Mouse (Mus musculus) midbrain, postnatal 0 days (tissue): Measurements from ENCODE around the gene Bckdhb. TPM values are rescaled to one million over a fixed set of nuclear protein-coding genes. Genes with fewer than 3 reads are reported as not detected.

Source experiments
- ATAC-seq: fragments of 200-750 bp; cut with Nextera tagmentation; 2 replicates; pipeline ENCODE4 v1.8.0; 2017; ENCODE audit warnings: moderate number of reproducible peaks, mild to moderate bottlenecking, moderate TSS enrichment, moderate library complexity; ENCODE audit not compliant: low FRiP score
- DNase-seq: peaks from one replicate; pipeline ENCODE4 v3.0.0-alpha.2; 2015; ENCODE audit warnings: low spot score
- H3K27ac ChIP-seq: fragments of 300-500 bp; sonication (generic); 2 replicates; pipeline ENCODE4 v1.5.1; 2014; ENCODE audit warnings: low read depth, mild to moderate bottlenecking, low read length, mixed read lengths
- H3K27me3 ChIP-seq: fragments of 300-500 bp; sonication (generic); 2 replicates; pipeline ENCODE4 v1.6.1; 2014; ENCODE audit warnings: low read length, control low read depth, mixed read lengths; ENCODE audit not compliant: insufficient read depth
- H3K36me3 ChIP-seq: fragments of 300-500 bp; sonication (generic); 2 replicates; pipeline ENCODE4 v1.6.1; 2014; ENCODE audit warnings: low read length, control low read depth, mixed read lengths; ENCODE audit not compliant: insufficient read depth
- H3K4me1 ChIP-seq: fragments of 300-500 bp; sonication (generic); 2 replicates; pipeline ENCODE4 v1.6.1; 2014; ENCODE audit warnings: mild to moderate bottlenecking, control low read depth, antibody characterized with exemption, low read length, mixed read lengths; ENCODE audit not compliant: insufficient read depth
- H3K4me2 ChIP-seq: fragments of 300-500 bp; sonication (generic); 2 replicates; pipeline ENCODE4 v1.6.1; 2014; ENCODE audit warnings: low read depth, mild to moderate bottlenecking, low read length, mixed read lengths; ENCODE audit not compliant: poor library complexity, severe bottlenecking
- H3K4me3 ChIP-seq: fragments of 300-500 bp; sonication (generic); 2 replicates; pipeline ENCODE4 v1.5.1; 2014; ENCODE audit warnings: low read depth, mild to moderate bottlenecking, low read length, moderate library complexity
- H3K9ac ChIP-seq: fragments of 300-500 bp; sonication (generic); replicated peaks from 2 replicates; pipeline ENCODE4 v1.6.1; 2014; ENCODE audit warnings: mild to moderate bottlenecking, low read length, moderate library complexity, mixed read lengths; ENCODE audit not compliant: poor library complexity, severe bottlenecking
- H3K9me3 ChIP-seq: fragments of 300-500 bp; sonication (generic); 2 replicates; pipeline ENCODE4 v1.6.1; 2016; ENCODE audit warnings: low read length, control low read depth
- CTCF ChIP-seq: IDR thresholded peaks from 2 replicates; pipeline ENCODE4 v1.5.1; 2016; ENCODE audit warnings: antibody characterized with exemption, mild to moderate bottlenecking
- WGBS: fragments of 180-500 bp; shearing (Covaris S2); extraction: QIAGEN DNeasy Blood & Tissue Kit; methylation state at CpG from one replicate; pipeline ENCODE4 v1.1.7; 2014; 5-methylcytosine and 5-hydroxymethylcytosine counted together
- polyA plus RNA-seq: library from polyadenylated mRNA; unstranded; fragments of >200 nt; fragmentation: Nextera tagmentation; extraction: Ambion mirVana; gene quantifications from 2 replicates; pipeline ENCODE4 v1.2.1, GENCODE M21; 2015
- total RNA-seq: library from RNA; depleted of rRNA; stranded (reverse); fragments of >200 nt; gene quantifications from 2 replicates; pipeline ENCODE4 v1.2.3, GENCODE M21; 2014

Bckdhb gene
- total and polyA plus RNA-seq, 2 experiments from 2014 or later, result 23.5 to 29.9 TPM

GRCm38 (mm10) chr9:84019627-84020026 is 94.7 kb downstream of the Bckdhb start:
- no peaks in the 10 kb centered on the region for H3K27me3 ChIP-seq
- H3K27ac ChIP-seq, result no peak overlapping the region
- ATAC-seq (no peak), DNase-seq (peak; percentile 71)
- 53% methylated on average over 2 of the region's 2 CpGs for WGBS
- TF ChIP-seq CTCF, result peak; percentile 79
- H3K4me1 ChIP-seq, result no peaks in the 10 kb centered on the region
- no peak overlapping the region for H3K4me3 ChIP-seq
- H3K4me2 ChIP-seq, result no peak overlapping the region
- H3K9ac ChIP-seq, result no peak overlapping the region
- H3K9me3 ChIP-seq, result no peaks in the 10 kb centered on the region
- no peaks in the 10 kb centered on the region for H3K36me3 ChIP-seq

DNA sequence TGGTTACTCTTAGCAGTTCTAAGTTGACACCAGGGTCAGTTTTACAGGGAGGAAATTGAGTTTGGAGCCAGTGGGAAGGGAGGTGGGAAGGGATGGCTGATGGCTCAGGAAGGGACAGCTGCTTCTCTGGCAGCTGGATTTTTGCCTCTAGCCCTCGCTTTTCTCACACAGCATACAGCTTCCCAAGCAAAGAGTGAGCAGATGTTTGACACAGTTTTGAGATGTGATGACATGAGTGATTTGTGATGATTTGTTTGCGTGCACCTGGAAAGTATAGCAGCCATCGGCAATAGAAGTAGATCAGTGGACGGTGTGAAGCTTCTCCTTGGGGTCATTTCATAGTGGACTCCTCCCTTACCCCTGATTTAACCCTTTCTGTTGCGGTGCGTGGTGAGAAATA is 96.2 kb downstream of the Bckdhb start:
- DNase-seq (no peak), ATAC-seq (no peak)
- Histone ChIP-seq H3K9ac (no peak overlapping the region), H3K27me3 (no peaks in the 10 kb centered on the region), H3K4me1 (no peaks in the 10 kb centered on the region), H3K4me2 (no peak overlapping the region), H3K4me3 (no peak overlapping the region), H3K36me3 (no peaks in the 10 kb centered on the region), H3K27ac (no peak overlapping the region), H3K9me3 (no peaks in the 10 kb centered on the region)
- 88% methylated on average over 6 of the region's 6 CpGs for WGBS
- no peak for TF ChIP-seq CTCF

DNA sequence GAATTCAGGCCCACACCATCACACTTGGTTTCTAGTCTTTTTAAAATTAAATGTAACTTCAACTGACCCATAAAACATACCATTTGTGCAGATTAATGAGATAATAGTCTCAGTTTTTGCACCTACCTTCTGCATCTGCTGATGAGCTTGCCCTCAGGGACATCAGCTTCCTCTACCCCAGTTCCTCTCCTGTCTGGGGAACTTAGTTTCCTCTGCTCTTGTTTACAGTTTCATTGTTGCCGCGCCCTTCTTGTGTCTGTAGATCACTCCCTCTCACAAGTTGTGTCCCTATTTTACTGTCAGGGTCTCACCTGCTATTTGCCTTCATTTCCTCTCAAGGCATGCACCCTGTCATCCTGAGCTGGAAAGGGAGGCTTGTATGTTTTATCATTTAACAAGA is 103.2 kb downstream of the Bckdhb start:
- no peak overlapping the region for H3K9ac ChIP-seq
- peaks cover 3% of the 10 kb centered on the region; the same call in 1 of the 2 replicates for H3K4me1 ChIP-seq
- no peaks in the 10 kb centered on the region for H3K36me3 ChIP-seq
- TF ChIP-seq CTCF, result no peak
- 88% methylated on average over 2 of the region's 2 CpGs for WGBS
- H3K9me3 ChIP-seq, result no peaks in the 10 kb centered on the region
- DNase-seq (no peak), ATAC-seq (no peak)
- H3K4me2 ChIP-seq, result no peak overlapping the region
- H3K4me3 ChIP-seq, result no peak overlapping the region
- no peaks in the 10 kb centered on the region for H3K27me3 ChIP-seq
- no peak overlapping the region for H3K27ac ChIP-seq

GRCm38 (mm10) chr9:84030691-84031290 is 105.8 kb downstream of the Bckdhb start:
- no peak overlapping the region for H3K27ac ChIP-seq
- no peak for ATAC-seq
- no peak overlapping the region for H3K9ac ChIP-seq
- 67% methylated on average over 6 of the region's 6 CpGs for WGBS
- no peaks in the 10 kb centered on the region for H3K9me3 ChIP-seq
- H3K36me3 ChIP-seq, result no peaks in the 10 kb centered on the region
- no peak for TF ChIP-seq CTCF
- H3K4me2 ChIP-seq, result no peak overlapping the region
- peaks cover 3% of the 10 kb centered on the region; the same call in 1 of the 2 replicates for H3K4me1 ChIP-seq
- no peaks in the 10 kb centered on the region for H3K27me3 ChIP-seq
- H3K4me3 ChIP-seq, result no peak overlapping the region
- DNase-seq, result no peak

- no peaks in the 10 kb centered on the region for H3K9me3 ChIP-seq
- no peaks in the 10 kb centered on the region for H3K27me3 ChIP-seq
- ATAC-seq (no peak), DNase-seq (no peak)
- TF ChIP-seq CTCF, result no peak
- H3K4me1 ChIP-seq, result peaks cover 3% of the 10 kb centered on the region; the same call in 1 of the 2 replicates
- H3K4me2 ChIP-seq, result no peak overlapping the region
- no peaks in the 10 kb centered on the region for H3K36me3 ChIP-seq
- H3K4me3 ChIP-seq, result no peak overlapping the region
- H3K9ac ChIP-seq, result no peak overlapping the region
- WGBS, result 84% methylated on average over 6 of the region's 6 CpGs
- no peak overlapping the region for H3K27ac ChIP-seq
Measured at GRCm38 (mm10) chr9:84031406-84031805, 106.5 kb downstream of the Bckdhb start.

- Histone ChIP-seq H3K9ac (no peak overlapping the region), H3K4me2 (peak overlapping the region; percentile 21), H3K36me3 (no peaks in the 10 kb centered on the region), H3K27ac (peak overlapping the region; percentile 33), H3K4me3 (no peak overlapping the region), H3K9me3 (no peaks in the 10 kb centered on the region), H3K4me1 (peaks cover 3% of the 10 kb centered on the region; the same call in 1 of the 2 replicates), H3K27me3 (no peaks in the 10 kb centered on the region)
- whole genome bisulfite sequencing, result 5% methylated on average over 19 of the region's 19 CpGs
- no peak for TF ChIP-seq CTCF
- DNase-seq (peak; percentile 84), ATAC-seq (peak; percentile 73)
Measured at GRCm38 (mm10) chr9:84032669-84033341, 107.9 kb downstream of the Bckdhb start.
